Mouse (Mus musculus): ENCODE results near the gene Cldn18.
A peak's percentile ranks its signal among the peaks of the same experiment; 100 is the strongest.

Cldn18 gene

GRCm38 (mm10) chr9:99685061-99685521, 32.0 kb downstream of the Cldn18 start:
- DNase-seq (ENCODE audit: low read depth, low spot score) = no peak

GRCm38 (mm10) chr9:99681980-99682570, 35.0 kb downstream of the Cldn18 start:
- DNase-seq (ENCODE audit: low read depth, low spot score) = no peak

GRCm38 (mm10) chr9:99675714-99676113, 41.4 kb downstream of the Cldn18 start:
- DNase-seq (ENCODE audit: low read depth, low spot score) = no peak

- no peak for DNase-seq (ENCODE audit: low read depth, low spot score)
These were observed 45.5 kb downstream of the Cldn18 start for GRCm38 (mm10) chr9:99671603-99672002.

GRCm38 (mm10) chr9:99667596-99667995, 49.5 kb downstream of the Cldn18 start:
- DNase-seq (ENCODE audit: low read depth, low spot score) = no peak

- no peak for DNase-seq (ENCODE audit: low read depth, low spot score)
These were observed 54.2 kb downstream of the Cldn18 start for GRCm38 (mm10) chr9:99662887-99663286.

GRCm38 (mm10) chr9:99662406-99662805, 54.7 kb downstream of the Cldn18 start:
- peak; percentile 61 for DNase-seq (ENCODE audit: low read depth, low spot score)

GRCm38 (mm10) chr9:99661606-99662166, 55.4 kb downstream of the Cldn18 start:
- DNase-seq (ENCODE audit: low read depth, low spot score) = no peak

GRCm38 (mm10) chr9:99660756-99661155, 56.3 kb downstream of the Cldn18 start:
- DNase-seq (ENCODE audit: low read depth, low spot score) = no peak

- DNase-seq (ENCODE audit: low read depth, low spot score) = no peak
These were observed 71.0 kb downstream of the Cldn18 start for GRCm38 (mm10) chr9:99646102-99646501.

GRCm38 (mm10) chr9:99645416-99645815, 71.7 kb downstream of the Cldn18 start:
- no peak for DNase-seq (ENCODE audit: low read depth, low spot score)

GRCm38 (mm10) chr9:99639957-99640356, 77.1 kb downstream of the Cldn18 start:
- DNase-seq (ENCODE audit: low read depth, low spot score) = no peak
